Mouse (Mus musculus): ENCODE measurements around the gene Cfap58.

Gene Cfap58

GRCm38 (mm10) chr19:48079718-48080117 lies 142.2 kb downstream of the Cfap58 start:
- no peak for DNase-seq (ENCODE audit: low spot score)

DNA sequence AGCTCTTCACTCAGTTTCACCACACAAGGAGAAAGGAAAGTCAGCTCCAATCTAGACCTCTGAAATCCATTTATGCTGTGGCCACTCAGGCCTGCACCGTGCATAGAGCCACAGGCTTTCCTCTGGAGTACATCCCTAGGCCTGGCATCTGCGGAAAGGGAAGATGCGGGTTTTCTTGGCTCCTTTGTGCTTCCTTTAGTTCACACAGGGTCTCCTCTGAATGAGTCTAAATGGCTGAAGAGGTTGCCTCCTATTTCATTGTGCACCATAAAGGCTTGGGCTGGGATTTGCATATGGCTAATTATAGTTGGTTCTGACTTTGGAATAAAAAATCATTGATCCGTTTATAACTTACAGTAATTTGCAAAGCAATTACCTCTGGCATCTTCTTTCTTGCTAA lies 144.0 kb downstream of the Cfap58 start:
- no peak for DNase-seq (ENCODE audit: low spot score)

Measured in left cerebral cortex, adult 11 months (tissue).